In the genomic region with DNA sequence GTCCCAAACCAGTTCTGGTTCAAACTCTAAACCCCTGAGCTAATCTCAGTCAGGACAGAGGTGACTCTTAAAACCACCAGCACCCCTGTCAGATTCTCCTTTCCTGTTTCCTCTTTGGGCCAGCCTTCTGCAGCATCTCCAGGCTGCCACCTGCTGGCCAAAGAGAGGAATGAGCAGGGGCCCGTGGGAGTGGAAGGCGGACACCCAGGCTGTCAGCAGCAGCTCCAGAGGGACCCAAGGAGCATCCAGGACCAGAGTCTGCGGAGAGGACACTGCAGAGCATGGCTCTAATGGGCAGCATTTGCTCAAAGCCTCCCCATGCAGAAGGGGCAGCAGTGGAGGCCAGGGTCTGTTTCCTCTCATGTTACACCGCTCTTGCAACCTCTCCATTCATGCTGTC, we compare ENCODE assay signal across 8 mouse cellular contexts.
DNase-seq lines count a peak whose midpoint lies in the region; TF ChIP-seq lines count a peak whose summit lies in the region.

No protein-coding gene starts in this region.

- peak; percentile 77 to 95 for TF ChIP-seq CTCF in CH12.LX (conservative IDR thresholded peaks at IDR 0.05 in 1 of 2, IDR thresholded peaks at IDR 0.05 in 1 of 2; ENCODE audit: low read depth in 2 of 2, low read length in 2 of 2)

- in situ Hi-C loops in CH12.LX (cut with MboI; ENCODE audit: low pct_ligation_motif_present, low pct_unique_long_range_greater_than_20kb, low sequenced_read_pairs) = no loop called here

- TF ChIP-seq POLR2A in CH12.LX (IDR thresholded peaks at IDR 0.05; ENCODE audit: low read depth, low read length) = no peak

- no peak overlapping the region for H3K9ac ChIP-seq in CH12.LX (ENCODE audit: insufficient read depth, low read depth)

- peaks cover 0 to 26% of the 10 kb centered on the region in 2 experiments; a peak in 3 of 4 replicates for H3K4me1 ChIP-seq in CH12.LX (ENCODE audit: control insufficient read depth in 1 of 2, insufficient read depth in 2 of 2)

- peak; percentile 90 for DNase-seq in CH12.LX (ENCODE audit: extremely low read depth)
- peak; percentile 81 for DNase-seq in adrenal gland, postnatal 10 days
- DNase-seq in embryo, embryonic 9.5 days (ENCODE audit: extremely low spot score) = peak; percentile 77
- DNase-seq in heart, adult 8-10 months (ENCODE audit: low spot score) = peak; percentile 42
- DNase-seq in layer of hippocampus, adult 8-10 months (ENCODE audit: low spot score in 2 of 2) = peak; percentile 57 to 71
- DNase-seq in lung, postnatal 14 days = peak; percentile 72
- DNase-seq in right cerebral cortex, postnatal 14 days = peak; percentile 68
- peak; percentile 64 to 69 for DNase-seq in urinary bladder, postnatal 36 days (ENCODE audit: low spot score in 2 of 2)

- no peak overlapping the region for H3K4me3 ChIP-seq in CH12.LX (replicated peaks in 1 of 3; ENCODE audit: low read depth in 2 of 3, low read length in 2 of 3, poor library complexity in 1 of 3)

- TF ChIP-seq EP300 in CH12.LX (IDR thresholded peaks at IDR 0.05; ENCODE audit: low read length) = no peak

- no peak overlapping the region; the same call in 1 of the 2 replicates for H3K4me2 ChIP-seq in CH12.LX (ENCODE audit: insufficient read depth, low read depth, poor library complexity, severe bottlenecking)

- H3K36me3 ChIP-seq in CH12.LX (replicated peaks in 1 of 2; ENCODE audit: control insufficient read depth in 1 of 2, insufficient read depth in 1 of 2, low read length in 1 of 2) = no peaks in the 10 kb centered on the region

- no peaks in the 10 kb centered on the region for H3K9me3 ChIP-seq in CH12.LX (replicated peaks; ENCODE audit: low read length)

- TF ChIP-seq RAD21 in CH12.LX (IDR thresholded peaks at IDR 0.05; ENCODE audit: low read depth, low read length) = peak; percentile 85

- no peaks in the 10 kb centered on the region for H3K27me3 ChIP-seq in CH12.LX (replicated peaks)

- no peak overlapping the region for H3K27ac ChIP-seq in CH12.LX (ENCODE audit: insufficient read depth, low read depth)

- dilution Hi-C loops in CH12.LX (cut with MboI; ENCODE audit: extremely low pct_ligation_motif_present, extremely low pct_unique_long_range_greater_than_20kb, low sequenced_read_pairs) = no loop called here

- no peaks in the 10 kb centered on the region for H3K79me2 ChIP-seq in CH12.LX (replicated peaks; ENCODE audit: control insufficient read depth, extremely low read depth, insufficient read depth, poor library complexity, severe bottlenecking)

TF ChIP-seq in CH12.LX, 34 proteins besides CTCF, POLR2A, EP300 and RAD21:
- TF ChIP-seq UBTF (IDR thresholded peaks at IDR 0.05; ENCODE audit: low read depth, low read length) (no peak), IRF4 (IDR thresholded peaks at IDR 0.05; ENCODE audit: low read depth, low read length) (peak; percentile 44; the same call in 1 of the 2 replicates), MEF2A (IDR thresholded peaks at IDR 0.05; ENCODE audit: borderline replicate concordance, low read depth, low read length) (0 out of 2 replicates have a peak, but pooled peaks have one; percentile 47), ZC3H11A (IDR thresholded peaks at IDR 0.05; ENCODE audit: low read depth, low read length) (peak; percentile 75), TCF12 (IDR thresholded peaks at IDR 0.05; ENCODE audit: low read depth, low read length) (peak; percentile 36; the same call in 1 of the 2 replicates), RCOR1 (conservative IDR thresholded peaks at IDR 0.05; ENCODE audit: low read depth, low read length) (no peak), ELF1 (IDR thresholded peaks at IDR 0.05; ENCODE audit: low read depth, low read length) (peak; percentile 65; the same call in 1 of the 2 replicates), SMC3 (IDR thresholded peaks at IDR 0.05; ENCODE audit: low read depth, low read length) (peak; percentile 95), TBP (conservative IDR thresholded peaks at IDR 0.05; ENCODE audit: low read depth, low read length) (no peak), NELFE (IDR thresholded peaks at IDR 0.05; ENCODE audit: low read depth, low read length) (peak; percentile 27; the same call in 1 of the 2 replicates), E2F4 (IDR thresholded peaks at IDR 0.05; ENCODE audit: insufficient replicate concordance, low read depth, low read length) (no peak)
